Mouse (Mus musculus) stomach, postnatal 0 days (tissue): Measurements from ENCODE around the gene Mpnd. TPM values are rescaled to one million over a fixed set of nuclear protein-coding genes. Genes with fewer than 3 reads are reported as not detected.
A peak's percentile ranks its signal among the peaks of the same experiment; 100 is the strongest.

Source experiments
- ATAC-seq: fragments of 200-750 bp; cut with Nextera tagmentation; 2 replicates; pipeline ENCODE4 v1.8.0; 2017; ENCODE audit not compliant: low FRiP score, low TSS enrichment
- DNase-seq: peaks from one replicate; pipeline ENCODE4 v3.0.0-alpha.2; 2016; ENCODE audit warnings: low spot score
- H3K27ac ChIP-seq: fragments of 300-500 bp; sonication (generic); replicated peaks from 2 replicates; pipeline ENCODE4 v1.5.1; 2014; ENCODE audit warnings: mild to moderate bottlenecking, control low read depth
- H3K27me3 ChIP-seq: fragments of 300-500 bp; sonication (generic); 2 replicates; pipeline ENCODE4 v1.6.1; 2014; ENCODE audit warnings: low read length; ENCODE audit not compliant: control insufficient read depth, insufficient read depth
- H3K36me3 ChIP-seq: fragments of 300-500 bp; sonication (generic); 2 replicates; pipeline ENCODE4 v1.6.1; 2014; ENCODE audit warnings: low read length, mixed read lengths; ENCODE audit not compliant: control insufficient read depth, insufficient read depth
- H3K4me1 ChIP-seq: fragments of 300-500 bp; sonication (generic); replicated peaks from 2 replicates; pipeline ENCODE4 v1.6.1; 2014; ENCODE audit warnings: antibody characterized with exemption; ENCODE audit not compliant: control insufficient read depth, insufficient read depth
- H3K4me2 ChIP-seq: fragments of 300-500 bp; sonication (generic); replicated peaks from 2 replicates; pipeline ENCODE4 v1.6.1; 2014; ENCODE audit warnings: low read depth, mild to moderate bottlenecking, control low read depth, moderate library complexity
- H3K4me3 ChIP-seq: fragments of 300-500 bp; sonication (generic); 2 replicates; pipeline ENCODE4 v1.5.1; 2014; ENCODE audit warnings: low read depth, low read length, control low read depth
- H3K9ac ChIP-seq: fragments of 300-500 bp; sonication (generic); 2 replicates; pipeline ENCODE4 v1.6.1; 2014; ENCODE audit warnings: mild to moderate bottlenecking, low read length, control low read depth, mixed read lengths
- H3K9me3 ChIP-seq: fragments of 300-500 bp; sonication (generic); 2 replicates; pipeline ENCODE4 v1.6.1; 2016; ENCODE audit warnings: low read length; ENCODE audit not compliant: control insufficient read depth
- CTCF ChIP-seq: IDR thresholded peaks from 2 replicates; pipeline ENCODE4 v1.5.1; 2016; ENCODE audit warnings: antibody characterized with exemption, low read depth, mild to moderate bottlenecking, moderate library complexity
- EP300 ChIP-seq: optimal IDR thresholded peaks from 2 replicates; pipeline ENCODE3; 2016; ENCODE audit warnings: antibody characterized with exemption
- WGBS: fragments of 180-500 bp; shearing (Covaris S2); extraction: QIAGEN DNeasy Blood & Tissue Kit; methylation state at CpG from one replicate; pipeline ENCODE4 v1.1.7; 2014; 5-methylcytosine and 5-hydroxymethylcytosine counted together
- polyA plus RNA-seq: library from polyadenylated mRNA; unstranded; fragments of >200 nt; fragmentation: Nextera tagmentation; extraction: Ambion mirVana; gene quantifications from 2 replicates; pipeline ENCODE4 v1.2.1, GENCODE M21; 2015

Mpnd gene
- polyA plus RNA-seq, 1 experiment from 2014 or later: 28.9 TPM

DNA sequence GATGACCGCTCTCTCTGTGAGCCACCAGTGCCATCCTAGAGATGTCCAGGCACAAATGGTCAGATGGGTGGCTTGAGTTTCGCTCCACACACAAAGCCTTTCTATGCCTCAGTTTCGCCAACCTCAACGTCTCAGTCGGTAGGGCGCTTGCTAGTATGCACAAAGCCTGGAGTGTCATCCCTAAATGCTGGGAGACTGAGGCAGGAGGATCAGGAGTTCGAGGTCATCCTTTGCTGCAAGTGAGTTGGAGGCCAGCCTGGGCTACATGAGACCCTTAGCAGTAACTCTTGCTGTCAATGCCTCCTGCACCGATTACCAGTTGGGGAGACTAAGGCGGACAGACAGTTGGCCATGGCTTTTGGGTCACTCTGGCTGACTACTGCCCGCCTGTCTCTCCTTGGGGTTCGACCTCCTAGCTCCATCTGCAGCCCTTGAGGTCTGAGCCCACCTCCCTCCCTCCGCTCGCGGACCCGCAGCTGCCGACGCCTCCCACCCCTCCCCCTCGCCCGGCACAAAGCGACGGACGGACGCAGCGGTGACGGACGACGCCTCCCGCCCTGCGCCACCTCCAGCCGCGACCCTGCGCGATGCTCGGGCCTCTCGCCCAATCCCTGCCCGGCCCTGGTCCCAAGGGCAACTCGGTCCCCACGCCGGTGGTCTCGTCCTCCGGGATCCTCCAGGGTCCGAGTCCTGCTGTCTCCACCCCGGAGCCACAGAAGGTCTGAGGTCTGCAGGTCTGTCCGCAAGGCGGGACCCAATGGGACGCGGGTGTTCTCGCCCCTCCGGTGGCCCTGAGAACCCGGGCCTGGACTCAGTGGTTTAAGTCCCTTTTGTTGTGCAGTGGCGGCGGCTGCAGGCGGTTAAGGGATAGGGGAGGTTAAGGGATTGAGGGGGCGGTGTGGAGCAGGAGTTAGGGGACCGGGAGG lies 35.3 kb upstream of the Mpnd start, which contains the start of gene Shd:
Gene Shd (plus strand): TSS at position 502 of the 926 bp plus-strand sequence.
- 0 out of 2 replicates have a peak, but pooled peaks have one; percentile 6 for TF ChIP-seq CTCF
- no peak for TF ChIP-seq EP300
- ATAC-seq: peak; percentile 38; the same call in 1 of the 2 replicates
- Histone ChIP-seq H3K9me3 (no peaks in the 10 kb centered on the region), H3K27me3 (no peaks in the 10 kb centered on the region), H3K9ac (peak within 1 kb of the TSS; percentile 65), H3K4me1 (no peaks in the 10 kb centered on the region), H3K36me3 (peaks cover 15% of the 10 kb centered on the region), H3K27ac (no peak within 1 kb of the TSS), H3K4me3 (peak within 1 kb of the TSS; percentile 47), H3K4me2 (peak within 1 kb of the TSS; percentile 88)
- peak; percentile 33 for DNase-seq
- WGBS: 14% methylated on average over 38 of the region's 55 CpGs

DNA sequence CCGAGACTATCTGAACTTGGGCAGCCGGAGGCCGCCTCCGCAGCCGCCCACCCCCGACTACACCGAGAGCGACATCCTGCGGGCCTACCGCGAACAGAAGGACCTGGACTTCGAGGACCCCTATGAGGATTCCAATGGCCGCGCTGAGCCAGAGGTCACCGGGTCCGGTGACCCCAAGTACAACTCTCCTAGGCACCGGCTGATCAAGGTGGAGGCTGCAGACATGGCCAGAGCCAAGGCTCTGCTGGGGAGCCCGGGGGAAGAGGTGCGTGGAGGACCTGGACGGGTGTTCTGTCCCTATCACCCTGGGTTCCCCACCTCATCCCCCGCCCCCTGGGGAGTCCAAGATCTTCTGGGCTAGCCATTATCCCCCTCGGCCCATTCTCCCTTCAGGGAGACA lies 34.1 kb upstream of the Mpnd start:
- no peak for DNase-seq
- no peak for TF ChIP-seq EP300
- no peak for TF ChIP-seq CTCF
- no peak overlapping the region for H3K4me3 ChIP-seq
- no peaks in the 10 kb centered on the region for H3K27me3 ChIP-seq
- no peaks in the 10 kb centered on the region for H3K4me1 ChIP-seq
- H3K9me3 ChIP-seq: no peaks in the 10 kb centered on the region
- no peak for ATAC-seq
- no peak overlapping the region for H3K9ac ChIP-seq
- no peak overlapping the region for H3K27ac ChIP-seq
- no peak overlapping the region for H3K4me2 ChIP-seq
- WGBS: 48% methylated on average over 22 of the region's 22 CpGs
- H3K36me3 ChIP-seq: peaks cover 10% of the 10 kb centered on the region; the same call in 1 of the 2 replicates

DNA sequence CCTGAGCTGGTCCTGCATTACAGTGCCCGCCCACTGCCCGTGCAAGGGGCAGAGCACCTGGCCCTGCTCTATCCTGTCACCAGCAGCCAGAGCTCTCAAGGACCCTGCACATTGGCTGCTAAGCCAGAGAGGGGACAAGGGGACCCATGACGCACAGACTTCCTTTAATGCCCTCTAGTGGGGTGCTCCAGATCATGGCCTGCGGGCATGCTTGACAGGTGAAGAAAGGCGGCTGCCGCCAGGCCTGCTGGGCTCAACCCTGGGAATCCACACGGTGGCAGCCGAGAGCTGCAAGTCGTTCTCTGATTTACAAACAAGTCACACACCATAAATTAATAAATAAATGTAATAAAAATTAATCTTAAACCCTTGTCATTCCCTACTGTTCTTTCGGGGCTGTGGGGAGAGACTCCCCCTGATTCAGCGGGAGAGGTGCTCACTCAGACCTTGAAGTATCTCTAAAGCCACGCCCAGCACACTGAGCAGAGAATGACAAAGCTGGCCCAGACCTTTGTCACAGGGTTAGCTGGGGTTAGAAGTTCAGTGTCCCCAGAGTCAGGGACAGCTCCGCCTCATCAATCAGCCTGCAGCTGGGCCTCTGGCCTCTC lies 29.2 kb upstream of the Mpnd start:
- no peaks in the 10 kb centered on the region for H3K9me3 ChIP-seq
- H3K4me2 ChIP-seq: no peak overlapping the region
- H3K4me3 ChIP-seq: no peak overlapping the region
- no peak for TF ChIP-seq EP300
- TF ChIP-seq CTCF: peak; percentile 86
- no peak overlapping the region for H3K9ac ChIP-seq
- H3K27ac ChIP-seq: no peak overlapping the region
- H3K4me1 ChIP-seq: no peaks in the 10 kb centered on the region
- H3K36me3 ChIP-seq: no peaks in the 10 kb centered on the region
- DNase-seq (peak; percentile 90), ATAC-seq (peak; percentile 85)
- WGBS: 13% methylated on average over 13 of the region's 13 CpGs
- no peaks in the 10 kb centered on the region for H3K27me3 ChIP-seq

DNA sequence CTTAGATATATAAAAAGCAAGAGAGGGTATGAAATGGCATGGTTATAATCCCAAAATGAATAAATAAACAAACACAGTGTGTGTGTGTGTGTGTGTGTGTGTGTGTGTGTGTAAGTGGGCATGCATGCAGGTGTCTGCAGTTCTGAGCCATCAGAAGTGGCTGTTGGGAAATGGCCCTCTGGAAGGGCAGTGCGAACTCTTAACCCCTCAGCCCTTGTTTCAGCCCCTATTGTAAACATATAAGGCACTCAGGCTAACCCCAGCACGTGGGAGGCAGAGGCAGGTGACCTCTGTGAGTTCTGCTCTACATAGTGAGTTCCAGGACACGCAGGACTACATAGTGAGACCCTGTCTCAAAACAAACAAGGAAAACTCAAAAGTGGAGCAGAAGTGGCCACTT lies 28.2 kb upstream of the Mpnd start:
- no peak overlapping the region for H3K4me2 ChIP-seq

GRCm38 (mm10) chr17:55986030-55986961 lies 19.2 kb upstream of the Mpnd start, which contains the start of gene Fsd1:
TSS of gene Fsd1 (plus strand) at chr17:55986509.
- H3K4me3 ChIP-seq: peak within 1 kb of the TSS; percentile 30
- 9% methylated on average over 29 of the region's 35 CpGs for WGBS
- H3K27me3 ChIP-seq: no peaks in the 10 kb centered on the region; the same call in 1 of the 2 replicates
- H3K27ac ChIP-seq: no peak within 1 kb of the TSS
- H3K4me2 ChIP-seq: peak within 1 kb of the TSS; percentile 52
- H3K9ac ChIP-seq: peak within 1 kb of the TSS; percentile 43; the same call in 1 of the 2 replicates
- TF ChIP-seq EP300 (no peak), CTCF (no peak)
- H3K36me3 ChIP-seq: no peaks in the 10 kb centered on the region
- DNase-seq: peak; percentile 29
- ATAC-seq: no peak; the same call in 1 of the 2 replicates
- no peaks in the 10 kb centered on the region for H3K9me3 ChIP-seq
- H3K4me1 ChIP-seq: no peaks in the 10 kb centered on the region

More for the DNA sequence above, 28.2 kb upstream of the Mpnd start:
- ATAC-seq (no peak), DNase-seq (no peak)
- Histone ChIP-seq H3K4me3 (no peak overlapping the region), H3K4me1 (no peaks in the 10 kb centered on the region), H3K9ac (no peak overlapping the region), H3K36me3 (no peaks in the 10 kb centered on the region), H3K9me3 (no peaks in the 10 kb centered on the region), H3K27me3 (no peaks in the 10 kb centered on the region), H3K27ac (no peak overlapping the region)
- no peak for TF ChIP-seq CTCF
- TF ChIP-seq EP300: no peak
- 37% methylated on average over 3 of the region's 3 CpGs for WGBS
